Mouse (Mus musculus) bone marrow macrophage, adult 2 months (primary cell): ENCODE measurements around the gene Cdrt4.

Source experiments
- CTCF ChIP-seq: IDR thresholded peaks from 2 replicates; pipeline ENCODE4 v1.5.1; 2012; ENCODE audit warnings: low read depth, mild to moderate bottlenecking, low read length, moderate library complexity
- POLR2A ChIP-seq: IDR thresholded peaks from 2 replicates; pipeline ENCODE4 v1.6.1; 2012; ENCODE audit warnings: mild to moderate bottlenecking, low read depth, low read length, borderline replicate concordance

- no peak for TF ChIP-seq CTCF
- TF ChIP-seq POLR2A, result no peak
Measured at GRCm38 (mm10) chr11:63004617-63005016, 53.6 kb downstream of the Cdrt4 start.
